Mouse (Mus musculus) kidney, embryonic 15.5 days (tissue): Measurements from ENCODE around the gene Clasp1. TPM values are rescaled to one million over a fixed set of nuclear protein-coding genes. Genes with fewer than 3 reads are reported as not detected.

Experiments used
- ATAC-seq: fragments of 200-750 bp; cut with Nextera tagmentation; replicated peaks from 2 replicates; pipeline ENCODE4 v1.8.0; 2017; ENCODE audit warnings: moderate TSS enrichment; ENCODE audit not compliant: low FRiP score
- H3K27ac ChIP-seq: fragments of 300-500 bp; sonication (generic); 2 replicates; pipeline ENCODE4 v1.5.1; 2015; ENCODE audit warnings: mild to moderate bottlenecking, inconsistent platforms
- H3K27me3 ChIP-seq: fragments of 300-500 bp; sonication (generic); 2 replicates; pipeline ENCODE4 v1.6.1; 2015; ENCODE audit warnings: inconsistent platforms
- H3K36me3 ChIP-seq: fragments of 300-500 bp; sonication (generic); 2 replicates; pipeline ENCODE4 v1.6.1; 2015; ENCODE audit warnings: inconsistent platforms
- H3K4me1 ChIP-seq: fragments of 300-500 bp; sonication (generic); 2 replicates; pipeline ENCODE4 v1.6.1; 2015; ENCODE audit warnings: inconsistent platforms
- H3K4me2 ChIP-seq: fragments of 300-500 bp; sonication (generic); 2 replicates; pipeline ENCODE4 v1.6.1; 2015; ENCODE audit warnings: moderate library complexity, mild to moderate bottlenecking, inconsistent platforms
- H3K4me3 ChIP-seq: fragments of 300-500 bp; sonication (generic); replicated peaks from 2 replicates; pipeline ENCODE4 v1.5.1; 2015; ENCODE audit warnings: mild to moderate bottlenecking, inconsistent platforms
- H3K9ac ChIP-seq: fragments of 300-500 bp; sonication (generic); 2 replicates; pipeline ENCODE4 v1.6.1; 2015; ENCODE audit warnings: mild to moderate bottlenecking, inconsistent platforms
- H3K9me3 ChIP-seq: fragments of 300-500 bp; sonication (generic); replicated peaks from 2 replicates; pipeline ENCODE4 v1.6.1; 2016; ENCODE audit warnings: inconsistent platforms
- WGBS: fragments of 180-500 bp; shearing (Covaris S2); methylation state at CpG from one replicate; pipeline ENCODE4 v1.1.7; 2015; ENCODE audit warnings: mixed read lengths; 5-methylcytosine and 5-hydroxymethylcytosine counted together
- polyA plus RNA-seq: library from polyadenylated mRNA; unstranded; fragments of >200 nt; fragmentation: Nextera tagmentation; extraction: Ambion mirVana; gene quantifications from 2 replicates; pipeline ENCODE4 v1.2.1, GENCODE M21; 2015

Clasp1 gene
- polyA plus RNA-seq, 1 experiment from 2014 or later = 50.1 TPM

GRCm38 (mm10) chr1:118516256-118516655, 127.4 kb downstream of the Clasp1 start:
- Histone ChIP-seq H3K27ac (no peak overlapping the region), H3K36me3 (peaks cover 87% of the 10 kb centered on the region), H3K27me3 (no peaks in the 10 kb centered on the region), H3K4me3 (no peak overlapping the region), H3K4me1 (no peaks in the 10 kb centered on the region), H3K4me2 (no peak overlapping the region), H3K9ac (no peak overlapping the region), H3K9me3 (no peaks in the 10 kb centered on the region)
- WGBS = 75% methylated on average over 7 of the region's 7 CpGs
- ATAC-seq = no peak

- Histone ChIP-seq H3K9me3 (no peaks in the 10 kb centered on the region), H3K27ac (no peak overlapping the region), H3K36me3 (peaks cover 78% of the 10 kb centered on the region), H3K9ac (no peak overlapping the region), H3K4me3 (no peak overlapping the region), H3K4me2 (no peak overlapping the region), H3K27me3 (no peaks in the 10 kb centered on the region), H3K4me1 (no peaks in the 10 kb centered on the region)
- 68% methylated on average over 6 of the region's 6 CpGs for WGBS
- no peak for ATAC-seq
Observed at GRCm38 (mm10) chr1:118523161-118523560, 134.3 kb downstream of the Clasp1 start.

- no peaks in the 10 kb centered on the region for H3K4me1 ChIP-seq
- H3K27me3 ChIP-seq = no peaks in the 10 kb centered on the region
- peaks cover 81% of the 10 kb centered on the region for H3K36me3 ChIP-seq
- H3K27ac ChIP-seq = no peak overlapping the region
- H3K4me3 ChIP-seq = no peak overlapping the region
- ATAC-seq = no peak
- no peak overlapping the region for H3K9ac ChIP-seq
- no peaks in the 10 kb centered on the region for H3K9me3 ChIP-seq
- WGBS = 86% methylated on average over 9 of the region's 9 CpGs
- H3K4me2 ChIP-seq = no peak overlapping the region
Observed at GRCm38 (mm10) chr1:118525336-118525735, 136.5 kb downstream of the Clasp1 start.

- Histone ChIP-seq H3K4me1 (no peaks in the 10 kb centered on the region), H3K4me3 (no peak overlapping the region), H3K9me3 (no peaks in the 10 kb centered on the region), H3K36me3 (peaks cover 92% of the 10 kb centered on the region), H3K4me2 (no peak overlapping the region), H3K27ac (no peak overlapping the region), H3K27me3 (no peaks in the 10 kb centered on the region), H3K9ac (no peak overlapping the region)
- 100% methylated on average over 1 of the region's 1 CpGs for WGBS
- ATAC-seq = no peak
Observed at GRCm38 (mm10) chr1:118529213-118529612, 140.4 kb downstream of the Clasp1 start.

GRCm38 (mm10) chr1:118531259-118531658, 142.4 kb downstream of the Clasp1 start:
- Histone ChIP-seq H3K4me3 (no peak overlapping the region), H3K9me3 (no peaks in the 10 kb centered on the region), H3K4me1 (no peaks in the 10 kb centered on the region), H3K36me3 (peaks cover 95% of the 10 kb centered on the region), H3K27ac (no peak overlapping the region), H3K27me3 (no peaks in the 10 kb centered on the region), H3K4me2 (no peak overlapping the region), H3K9ac (no peak overlapping the region)
- no peak for ATAC-seq
- WGBS = 94% methylated on average over 3 of the region's 3 CpGs

GRCm38 (mm10) chr1:118536021-118536420, 147.2 kb downstream of the Clasp1 start:
- Histone ChIP-seq H3K4me3 (no peak overlapping the region), H3K27ac (no peak overlapping the region), H3K9ac (no peak overlapping the region), H3K36me3 (peaks cover 79% of the 10 kb centered on the region), H3K9me3 (no peaks in the 10 kb centered on the region), H3K27me3 (no peaks in the 10 kb centered on the region), H3K4me1 (no peaks in the 10 kb centered on the region), H3K4me2 (no peak overlapping the region)
- no peak for ATAC-seq
- WGBS = 92% methylated on average over 15 of the region's 15 CpGs

GRCm38 (mm10) chr1:118539046-118539445, 150.2 kb downstream of the Clasp1 start:
- Histone ChIP-seq H3K4me1 (no peaks in the 10 kb centered on the region), H3K9ac (no peak overlapping the region), H3K4me3 (no peak overlapping the region), H3K4me2 (no peak overlapping the region), H3K9me3 (no peaks in the 10 kb centered on the region), H3K36me3 (peaks cover 80% of the 10 kb centered on the region), H3K27ac (no peak overlapping the region), H3K27me3 (no peaks in the 10 kb centered on the region)
- no peak for ATAC-seq
- WGBS = 88% methylated on average over 6 of the region's 6 CpGs

GRCm38 (mm10) chr1:118542880-118543279, 154.0 kb downstream of the Clasp1 start:
- Histone ChIP-seq H3K27me3 (no peaks in the 10 kb centered on the region), H3K9me3 (no peaks in the 10 kb centered on the region), H3K4me2 (no peak overlapping the region), H3K27ac (no peak overlapping the region), H3K4me1 (no peaks in the 10 kb centered on the region), H3K9ac (no peak overlapping the region), H3K4me3 (no peak overlapping the region), H3K36me3 (peaks cover 87% of the 10 kb centered on the region)
- ATAC-seq = no peak
- WGBS = 92% methylated on average over 7 of the region's 7 CpGs

- 95% methylated on average over 5 of the region's 5 CpGs for WGBS
- ATAC-seq = no peak
- H3K9me3 ChIP-seq = no peaks in the 10 kb centered on the region
Observed at GRCm38 (mm10) chr1:118548769-118549168, 159.9 kb downstream of the Clasp1 start.

GRCm38 (mm10) chr1:118551152-118551551, 162.3 kb downstream of the Clasp1 start:
- Histone ChIP-seq H3K27ac (no peak overlapping the region), H3K36me3 (peaks cover 95% of the 10 kb centered on the region), H3K4me3 (no peak overlapping the region), H3K9me3 (no peaks in the 10 kb centered on the region), H3K27me3 (no peaks in the 10 kb centered on the region), H3K4me1 (no peaks in the 10 kb centered on the region), H3K4me2 (no peak overlapping the region), H3K9ac (no peak overlapping the region)
- ATAC-seq = no peak
- 82% methylated on average over 5 of the region's 5 CpGs for WGBS

More at GRCm38 (mm10) chr1:118548769-118549168, 159.9 kb downstream of the Clasp1 start:
- H3K36me3 ChIP-seq = peaks cover 91% of the 10 kb centered on the region
- H3K27ac ChIP-seq = no peak overlapping the region
- H3K4me1 ChIP-seq = no peaks in the 10 kb centered on the region
- H3K4me2 ChIP-seq = no peak overlapping the region
- H3K9ac ChIP-seq = no peak overlapping the region
- no peak overlapping the region for H3K4me3 ChIP-seq
- H3K27me3 ChIP-seq = no peaks in the 10 kb centered on the region

- Histone ChIP-seq H3K4me1 (no peaks in the 10 kb centered on the region), H3K36me3 (peaks cover 92% of the 10 kb centered on the region), H3K27ac (no peak overlapping the region), H3K9me3 (no peaks in the 10 kb centered on the region), H3K4me3 (no peak overlapping the region), H3K27me3 (no peaks in the 10 kb centered on the region), H3K4me2 (no peak overlapping the region), H3K9ac (no peak overlapping the region)
- WGBS = 96% methylated on average over 4 of the region's 4 CpGs
- no peak for ATAC-seq
Observed at GRCm38 (mm10) chr1:118552071-118552470, 163.2 kb downstream of the Clasp1 start.

- Histone ChIP-seq H3K27ac (no peak overlapping the region), H3K4me2 (no peak overlapping the region), H3K4me3 (no peak overlapping the region), H3K36me3 (peaks cover 92% of the 10 kb centered on the region), H3K27me3 (no peaks in the 10 kb centered on the region), H3K9me3 (no peaks in the 10 kb centered on the region), H3K4me1 (no peaks in the 10 kb centered on the region), H3K9ac (no peak overlapping the region)
- no peak for ATAC-seq
- 90% methylated on average over 2 of the region's 2 CpGs for WGBS
Observed at GRCm38 (mm10) chr1:118553045-118553444, 164.2 kb downstream of the Clasp1 start.

GRCm38 (mm10) chr1:118553451-118553850, 164.6 kb downstream of the Clasp1 start:
- H3K4me1 ChIP-seq = no peaks in the 10 kb centered on the region
- no peak for ATAC-seq
- WGBS = 90% methylated on average over 3 of the region's 3 CpGs
- H3K9ac ChIP-seq = no peak overlapping the region
- H3K9me3 ChIP-seq = no peaks in the 10 kb centered on the region
- no peak overlapping the region for H3K4me3 ChIP-seq
- H3K36me3 ChIP-seq = peaks cover 92% of the 10 kb centered on the region
- H3K4me2 ChIP-seq = no peak overlapping the region
- no peak overlapping the region for H3K27ac ChIP-seq
- no peaks in the 10 kb centered on the region for H3K27me3 ChIP-seq
